Mouse (Mus musculus) hindbrain, embryonic 15.5 days (tissue): Measurements from ENCODE around the gene Brf1. TPM values are rescaled to one million over a fixed set of nuclear protein-coding genes. Genes with fewer than 3 reads are reported as not detected.

Experiments used
- ATAC-seq: fragments of 200-750 bp; cut with Nextera tagmentation; 2 replicates; pipeline ENCODE4 v1.8.0; 2017; ENCODE audit warnings: low read depth, moderate number of reproducible peaks, moderate TSS enrichment; ENCODE audit not compliant: low FRiP score
- H3K27ac ChIP-seq: fragments of 300-500 bp; sonication (generic); replicated peaks from 2 replicates; pipeline ENCODE4 v1.5.1; 2015; ENCODE audit warnings: mild to moderate bottlenecking, inconsistent platforms
- H3K27me3 ChIP-seq: fragments of 300-500 bp; sonication (generic); 2 replicates; pipeline ENCODE4 v1.6.1; 2015; ENCODE audit warnings: control low read depth, inconsistent platforms
- H3K36me3 ChIP-seq: fragments of 300-500 bp; sonication (generic); 2 replicates; pipeline ENCODE4 v1.6.1; 2015; ENCODE audit warnings: control low read depth, inconsistent platforms
- H3K4me1 ChIP-seq: fragments of 300-500 bp; sonication (generic); replicated peaks from 2 replicates; pipeline ENCODE4 v1.6.1; 2015; ENCODE audit warnings: control low read depth, inconsistent platforms
- H3K4me2 ChIP-seq: fragments of 300-500 bp; sonication (generic); 2 replicates; pipeline ENCODE4 v1.6.1; 2015; ENCODE audit warnings: moderate library complexity, mild to moderate bottlenecking, inconsistent platforms
- H3K4me3 ChIP-seq: fragments of 300-500 bp; sonication (generic); 2 replicates; pipeline ENCODE4 v1.5.1; 2015; ENCODE audit warnings: mild to moderate bottlenecking, inconsistent platforms
- H3K9ac ChIP-seq: fragments of 300-500 bp; sonication (generic); 2 replicates; pipeline ENCODE4 v1.6.1; 2015; ENCODE audit warnings: inconsistent platforms
- H3K9me3 ChIP-seq: fragments of 300-500 bp; sonication (generic); 2 replicates; pipeline ENCODE4 v1.6.1; 2016; ENCODE audit warnings: control low read depth, inconsistent platforms
- WGBS: fragments of 180-500 bp; shearing (Covaris S2); methylation state at CpG from one replicate; pipeline ENCODE4 v1.1.7; 2015; 5-methylcytosine and 5-hydroxymethylcytosine counted together
- microRNA-seq: library from miRNA; unstranded; fragments of <30 nt; microRNA quantifications from one replicate; pipeline ENCODE4, GENCODE M21; 2016
- polyA plus RNA-seq: library from polyadenylated mRNA; unstranded; fragments of >200 nt; fragmentation: Nextera tagmentation; extraction: Ambion mirVana; gene quantifications from 2 replicates; pipeline ENCODE4 v1.2.1, GENCODE M21; 2015

The Brf1 gene
- polyA plus RNA-seq, 1 experiment from 2014 or later, result 51.3 TPM

DNA sequence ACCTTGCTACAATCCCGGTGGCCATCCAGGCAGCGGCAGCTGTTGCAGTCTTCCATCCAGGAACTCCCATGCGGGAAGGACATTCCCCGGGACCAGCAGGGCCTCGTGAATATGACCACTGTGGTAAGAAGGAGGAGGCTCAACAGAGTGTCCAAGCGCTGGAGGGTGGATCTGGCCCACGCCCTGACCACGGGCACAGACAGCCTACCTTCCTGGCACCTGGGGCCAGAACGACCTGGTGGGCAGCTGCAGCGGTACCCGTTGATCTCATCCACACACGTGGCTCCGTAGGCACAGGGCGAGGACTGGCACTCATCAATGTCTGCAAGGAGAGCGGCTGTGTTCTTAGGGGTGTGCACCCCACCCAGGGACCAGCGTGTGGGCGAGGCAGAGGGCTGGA lies 88.8 kb downstream of the Brf1 start:
- no peak overlapping the region for H3K27ac ChIP-seq
- H3K9ac ChIP-seq, result no peak overlapping the region
- 94% methylated on average over 17 of the region's 17 CpGs for WGBS
- no peaks in the 10 kb centered on the region for H3K9me3 ChIP-seq
- peaks cover 4% of the 10 kb centered on the region for H3K4me1 ChIP-seq
- peaks cover 86% of the 10 kb centered on the region for H3K36me3 ChIP-seq
- H3K27me3 ChIP-seq, result no peaks in the 10 kb centered on the region
- H3K4me3 ChIP-seq, result no peak overlapping the region
- no peak for ATAC-seq
- H3K4me2 ChIP-seq, result no peak overlapping the region

Small RNA genes lying within 50 kb of the gene (microRNA-seq; reads per million reads assigned to microRNA genes)
- not detected for gene Mir6941

Other genes with a start within 250 kb of the Brf1 start
- gene Pld4, start 240.0 kb downstream of the Brf1 start, polyA plus RNA-seq, result 6.3 and 9.2 TPM in 2 replicates
- gene Ahnak2, start 198.0 kb downstream of the Brf1 start, polyA plus RNA-seq, result 1.8 and 3.3 TPM in 2 replicates
- 21.6 and 22.7 TPM in 2 replicates for gene Clba1, start 191.8 kb downstream of the Brf1 start, polyA plus RNA-seq
- 37.3 and 44.6 TPM in 2 replicates for gene Cdca4, start 171.3 kb downstream of the Brf1 start, polyA plus RNA-seq
- not detected in 2 replicates for gene Gpr132, start 132.5 kb downstream of the Brf1 start, polyA plus RNA-seq
- gene Jag2, start 70.9 kb downstream of the Brf1 start, polyA plus RNA-seq, result 13.7 and 14.4 TPM in 2 replicates
- 52.3 and 60.9 TPM in 2 replicates for gene Nudt14, start 58.6 kb downstream of the Brf1 start, polyA plus RNA-seq
- gene Btbd6, start 24.2 kb downstream of the Brf1 start, polyA plus RNA-seq, result 53.0 and 56.6 TPM in 2 replicates
- 30.2 and 32.3 TPM in 2 replicates for gene Pacs2, start 13.8 kb upstream of the Brf1 start, polyA plus RNA-seq
- not detected in 2 replicates for gene Tex22, start 73.8 kb upstream of the Brf1 start, polyA plus RNA-seq
- 16.3 and 16.6 TPM in 2 replicates for gene Mta1, start 97.6 kb upstream of the Brf1 start, polyA plus RNA-seq
- 294 and 336 TPM in 2 replicates for gene Crip2, start 139.5 kb upstream of the Brf1 start, polyA plus RNA-seq
- gene Crip1, start 145.6 kb upstream of the Brf1 start, polyA plus RNA-seq, result 29.2 and 34.7 TPM in 2 replicates
- gene Tedc1, start 155.7 kb upstream of the Brf1 start, polyA plus RNA-seq, result 18.3 and 23.6 TPM in 2 replicates
- gene Tmem121, start 185.2 kb upstream of the Brf1 start, polyA plus RNA-seq, result 47.3 and 49.8 TPM in 2 replicates